Mouse (Mus musculus): ENCODE measurements around the gene Cd19. TPM values are rescaled to one million over a fixed set of nuclear protein-coding genes. Genes with fewer than 3 reads are reported as not detected.

Cd19 gene
- total and polyA plus RNA-seq, 2 experiments from 2014 or later = 0.23 TPM; not detected in 1

DNA sequence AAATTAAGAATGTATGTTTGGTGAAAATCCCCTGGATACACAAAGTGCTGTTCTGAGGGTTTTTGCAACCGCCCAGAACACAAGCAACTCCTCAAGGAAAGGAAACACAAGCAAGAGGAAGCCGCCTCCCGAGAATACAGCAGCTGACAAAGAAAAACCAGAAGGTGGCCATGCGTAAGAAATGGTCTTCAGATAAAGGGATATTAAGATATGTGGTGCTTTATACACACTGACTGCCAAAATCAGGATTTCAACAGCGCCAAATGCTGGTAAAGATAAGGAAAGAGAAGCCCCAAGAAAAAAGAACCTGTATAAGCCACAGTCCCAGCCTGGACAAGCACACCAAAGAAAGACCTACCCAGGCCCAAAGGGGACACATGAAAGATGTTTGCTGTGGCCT lies 31.1 kb downstream of the Cd19 start:
- no peak overlapping the region for H3K4me3 ChIP-seq (ENCODE audit: low read depth, low read length)
- TF ChIP-seq CTCF (IDR thresholded peaks at IDR 0.05) = no peak
- DNase-seq (ENCODE audit: low spot score) (no peak), ATAC-seq (ENCODE audit: low FRiP score) (no peak)
- H3K27ac ChIP-seq (ENCODE audit: low read depth, low read length) = no peak overlapping the region
- H3K36me3 ChIP-seq (ENCODE audit: insufficient read depth, low read length) = peaks cover 11% of the 10 kb centered on the region
- H3K27me3 ChIP-seq (ENCODE audit: insufficient read depth, low read length) = no peaks in the 10 kb centered on the region
- H3K4me1 ChIP-seq (ENCODE audit: insufficient read depth, low read length) = no peaks in the 10 kb centered on the region
- no peak overlapping the region for H3K9ac ChIP-seq (replicated peaks; ENCODE audit: low read length, poor library complexity, severe bottlenecking)
- H3K4me2 ChIP-seq (ENCODE audit: low read depth, low read length, poor library complexity, severe bottlenecking) = no peak overlapping the region
- WGBS = 89% methylated on average over 5 of the region's 5 CpGs
- H3K9me3 ChIP-seq (ENCODE audit: low read length) = no peaks in the 10 kb centered on the region

DNA sequence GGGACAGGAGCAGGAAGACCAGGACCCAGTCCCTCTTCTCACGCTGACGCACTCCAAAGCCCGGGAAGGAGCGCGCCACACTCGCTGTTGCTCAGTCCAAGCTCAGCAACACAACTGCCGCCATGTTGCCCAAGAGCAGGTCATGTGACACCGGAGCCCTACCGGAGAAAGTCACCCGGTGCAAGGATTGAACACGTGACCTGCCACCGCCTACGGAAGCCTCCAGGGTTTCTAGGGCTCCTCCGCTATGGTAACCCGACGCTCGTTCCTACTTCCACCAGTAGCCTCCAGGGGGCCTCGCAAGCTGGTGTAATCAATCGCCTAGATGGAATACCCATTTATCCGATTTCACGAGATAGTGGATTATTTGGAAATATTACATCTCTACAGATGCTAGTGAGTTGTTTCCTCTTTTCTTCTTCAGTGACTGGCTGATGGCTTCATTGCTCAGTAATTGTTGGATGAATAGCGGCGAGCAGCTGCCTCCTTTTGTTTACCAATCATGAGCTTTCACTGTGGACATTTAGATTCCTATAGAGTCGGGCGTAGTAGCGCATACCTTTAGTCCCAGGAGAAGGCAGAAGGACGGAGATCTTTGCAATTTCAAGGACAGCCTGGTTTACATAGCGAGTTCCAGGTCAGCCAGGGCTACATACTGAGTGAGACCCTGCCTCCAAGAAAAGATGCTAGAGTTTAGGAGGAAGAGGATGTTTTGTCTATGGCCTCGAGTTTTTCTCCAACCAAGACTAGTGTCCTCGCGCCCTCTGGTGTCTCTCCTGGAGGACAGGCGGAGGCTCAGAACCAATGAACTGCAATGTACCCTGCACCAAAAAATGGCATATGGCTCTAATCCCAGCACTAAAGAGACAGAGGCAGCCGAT lies 37.2 kb downstream of the Cd19 start, which contains the start of gene Spns1:
Gene Spns1 (minus strand): TSS at position 173 of the 881 bp plus-strand sequence.
- peak; percentile 96 for ATAC-seq (ENCODE audit: low FRiP score)
- H3K4me1 ChIP-seq (ENCODE audit: insufficient read depth, low read length) = peaks cover 8% of the 10 kb centered on the region; the same call in 1 of the 2 replicates
- H3K36me3 ChIP-seq (ENCODE audit: insufficient read depth, low read length) = peaks cover 12% of the 10 kb centered on the region
- H3K9me3 ChIP-seq (ENCODE audit: low read length) = no peaks in the 10 kb centered on the region
- peak within 1 kb of the TSS; percentile 91 for H3K4me3 ChIP-seq (ENCODE audit: low read depth, low read length)
- peak within 1 kb of the TSS; percentile 82 for H3K9ac ChIP-seq (replicated peaks; ENCODE audit: low read length, poor library complexity, severe bottlenecking)
- peak; percentile 99 for DNase-seq (ENCODE audit: low spot score)
- WGBS = under 1% methylated on average over 33 of the region's 33 CpGs
- peak; percentile 91 for TF ChIP-seq CTCF (IDR thresholded peaks at IDR 0.05)
- H3K27me3 ChIP-seq (ENCODE audit: insufficient read depth, low read length) = no peaks in the 10 kb centered on the region
- H3K27ac ChIP-seq (ENCODE audit: low read depth, low read length) = peak within 1 kb of the TSS; percentile 81
- H3K4me2 ChIP-seq (ENCODE audit: low read depth, low read length, poor library complexity, severe bottlenecking) = peak within 1 kb of the TSS; percentile 96

DNA sequence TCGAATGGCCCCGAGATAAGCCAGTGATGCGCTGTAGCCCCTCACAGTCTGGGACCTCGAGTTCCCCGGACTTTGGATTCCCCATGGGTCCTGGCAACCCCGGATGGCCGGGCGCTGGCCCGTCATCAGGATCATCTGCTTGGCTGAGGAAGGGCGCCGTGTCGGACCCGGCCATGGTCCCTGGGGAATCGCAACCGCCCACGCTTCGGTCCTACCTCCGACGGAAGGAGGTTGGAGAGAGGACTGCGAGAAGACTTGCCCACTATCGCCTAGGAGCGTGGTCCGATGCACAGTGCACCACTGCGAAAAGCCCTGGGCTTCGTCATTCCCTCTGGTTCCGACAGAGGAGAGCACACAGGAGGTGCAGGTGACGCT lies 37.8 kb downstream of the Cd19 start:
- peak; percentile 47 for ATAC-seq (ENCODE audit: low FRiP score)
- peaks cover 18% of the 10 kb centered on the region for H3K36me3 ChIP-seq (ENCODE audit: insufficient read depth, low read length)
- H3K4me1 ChIP-seq (ENCODE audit: insufficient read depth, low read length) = peaks cover 8% of the 10 kb centered on the region; the same call in 1 of the 2 replicates
- H3K9ac ChIP-seq (replicated peaks; ENCODE audit: low read length, poor library complexity, severe bottlenecking) = peak overlapping the region; percentile 82
- peak overlapping the region; percentile 96 for H3K4me2 ChIP-seq (ENCODE audit: low read depth, low read length, poor library complexity, severe bottlenecking)
- WGBS = 1% methylated on average over 27 of the region's 27 CpGs
- no peaks in the 10 kb centered on the region for H3K27me3 ChIP-seq (ENCODE audit: insufficient read depth, low read length)
- no peak for TF ChIP-seq CTCF (IDR thresholded peaks at IDR 0.05)
- peak overlapping the region; percentile 57 for H3K27ac ChIP-seq (ENCODE audit: low read depth, low read length)
- peak overlapping the region; percentile 91 for H3K4me3 ChIP-seq (ENCODE audit: low read depth, low read length)
- no peak for DNase-seq (ENCODE audit: low spot score)
- no peaks in the 10 kb centered on the region for H3K9me3 ChIP-seq (ENCODE audit: low read length)

DNA sequence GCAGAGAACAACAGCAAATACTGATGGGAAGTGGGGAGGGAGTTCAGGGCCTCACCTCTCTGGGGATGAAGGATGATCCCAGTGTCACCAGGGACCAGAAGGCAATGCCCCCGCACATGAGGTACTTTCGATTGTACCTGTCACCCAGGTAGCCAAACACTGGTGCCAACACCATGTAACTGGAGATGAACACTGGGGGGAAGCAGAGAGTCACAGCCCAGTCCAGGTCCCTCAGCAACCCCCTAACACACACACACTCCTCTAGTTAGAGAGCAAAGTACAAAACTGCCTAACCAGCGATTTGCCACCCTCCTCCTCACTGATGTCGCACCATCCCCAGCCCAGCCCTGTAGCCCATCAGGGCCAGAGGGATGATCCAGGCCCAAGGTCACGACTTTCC lies 39.7 kb downstream of the Cd19 start:
- H3K27ac ChIP-seq (ENCODE audit: low read depth, low read length) = no peak overlapping the region
- no peak overlapping the region for H3K4me3 ChIP-seq (ENCODE audit: low read depth, low read length)
- no peaks in the 10 kb centered on the region for H3K9me3 ChIP-seq (ENCODE audit: low read length)
- H3K27me3 ChIP-seq (ENCODE audit: insufficient read depth, low read length) = no peaks in the 10 kb centered on the region
- WGBS = 86% methylated on average over 5 of the region's 5 CpGs
- no peak for DNase-seq (ENCODE audit: low spot score)
- H3K4me1 ChIP-seq (ENCODE audit: insufficient read depth, low read length) = peaks cover 8% of the 10 kb centered on the region; the same call in 1 of the 2 replicates
- no peak overlapping the region for H3K9ac ChIP-seq (replicated peaks; ENCODE audit: low read length, poor library complexity, severe bottlenecking)
- peak; percentile 43 for TF ChIP-seq CTCF (IDR thresholded peaks at IDR 0.05)
- no peak overlapping the region for H3K4me2 ChIP-seq (ENCODE audit: low read depth, low read length, poor library complexity, severe bottlenecking)
- H3K36me3 ChIP-seq (ENCODE audit: insufficient read depth, low read length) = peaks cover 37% of the 10 kb centered on the region
- no peak for ATAC-seq (ENCODE audit: low FRiP score)

DNA sequence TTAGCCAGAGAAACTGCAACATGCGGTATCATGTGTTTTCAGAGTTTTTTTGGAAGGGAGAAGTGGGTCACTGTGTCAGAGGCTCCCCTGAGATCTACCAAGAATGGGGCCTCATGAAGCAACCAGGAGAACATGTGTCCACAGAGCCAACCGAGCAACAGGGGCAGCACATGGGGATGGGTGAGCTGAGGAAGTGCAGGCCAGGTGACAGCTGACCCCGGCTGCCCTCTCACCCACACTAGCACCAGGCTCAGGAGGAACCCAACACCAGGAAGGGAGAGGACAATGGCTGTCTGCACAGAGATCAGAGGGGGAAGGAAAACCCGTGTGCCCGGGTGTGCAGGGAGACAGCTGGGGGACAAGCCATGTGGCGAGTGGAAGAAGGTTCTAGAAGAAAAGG lies 40.2 kb downstream of the Cd19 start:
- no peak overlapping the region for H3K4me3 ChIP-seq (ENCODE audit: low read depth, low read length)
- H3K27me3 ChIP-seq (ENCODE audit: insufficient read depth, low read length) = no peaks in the 10 kb centered on the region
- H3K4me1 ChIP-seq (ENCODE audit: insufficient read depth, low read length) = peaks cover 8% of the 10 kb centered on the region; the same call in 1 of the 2 replicates
- TF ChIP-seq CTCF (IDR thresholded peaks at IDR 0.05) = no peak
- H3K27ac ChIP-seq (ENCODE audit: low read depth, low read length) = no peak overlapping the region
- DNase-seq (ENCODE audit: low spot score) (no peak), ATAC-seq (ENCODE audit: low FRiP score) (no peak)
- 81% methylated on average over 6 of the region's 6 CpGs for WGBS
- H3K9ac ChIP-seq (replicated peaks; ENCODE audit: low read length, poor library complexity, severe bottlenecking) = no peak overlapping the region
- H3K4me2 ChIP-seq (ENCODE audit: low read depth, low read length, poor library complexity, severe bottlenecking) = no peak overlapping the region
- H3K9me3 ChIP-seq (ENCODE audit: low read length) = no peaks in the 10 kb centered on the region
- H3K36me3 ChIP-seq (ENCODE audit: insufficient read depth, low read length) = peaks cover 41% of the 10 kb centered on the region

DNA sequence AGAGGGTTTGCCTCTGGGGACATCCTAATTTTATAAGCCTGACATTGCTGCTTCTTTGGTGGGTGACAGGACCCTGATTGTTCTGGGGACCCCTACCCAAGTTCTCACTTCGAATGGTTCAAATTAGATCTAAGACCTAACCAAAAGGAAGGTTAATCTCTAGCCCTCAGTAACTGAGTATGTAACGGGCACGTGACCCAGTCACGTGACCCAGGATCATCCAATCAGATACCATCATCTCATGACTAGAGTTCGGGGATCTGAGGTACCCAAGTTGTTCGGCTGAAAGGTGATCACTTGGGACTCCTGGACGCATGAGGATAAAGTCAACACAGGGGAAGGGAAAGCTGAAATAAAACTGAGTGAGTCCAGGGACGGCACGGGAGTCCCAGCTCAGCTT lies 41.7 kb downstream of the Cd19 start:
- TF ChIP-seq CTCF (IDR thresholded peaks at IDR 0.05) = no peak
- Histone ChIP-seq H3K4me2 (ENCODE audit: low read depth, low read length, poor library complexity, severe bottlenecking) (no peak overlapping the region), H3K36me3 (ENCODE audit: insufficient read depth, low read length) (peaks cover 46% of the 10 kb centered on the region), H3K9ac (replicated peaks; ENCODE audit: low read length, poor library complexity, severe bottlenecking) (no peak overlapping the region), H3K27ac (ENCODE audit: low read depth, low read length) (no peak overlapping the region), H3K4me3 (ENCODE audit: low read depth, low read length) (no peak overlapping the region), H3K4me1 (ENCODE audit: insufficient read depth, low read length) (peaks cover 8% of the 10 kb centered on the region; the same call in 1 of the 2 replicates), H3K27me3 (ENCODE audit: insufficient read depth, low read length) (no peaks in the 10 kb centered on the region), H3K9me3 (ENCODE audit: low read length) (no peaks in the 10 kb centered on the region)
- WGBS = 90% methylated on average over 9 of the region's 9 CpGs
- no peak for ATAC-seq (ENCODE audit: low FRiP score)
- DNase-seq (ENCODE audit: low spot score) = no peak
